Mouse (Mus musculus): Measurements from ENCODE around the gene Ltbp1. TPM values are rescaled to one million over a fixed set of nuclear protein-coding genes. Genes with fewer than 3 reads are reported as not detected.
A peak's percentile ranks its signal among the peaks of the same experiment; 100 is the strongest.

The Ltbp1 gene
- total and polyA plus RNA-seq, 3 experiments = 2.3 to 6.4 (median 2.5) TPM

DNA sequence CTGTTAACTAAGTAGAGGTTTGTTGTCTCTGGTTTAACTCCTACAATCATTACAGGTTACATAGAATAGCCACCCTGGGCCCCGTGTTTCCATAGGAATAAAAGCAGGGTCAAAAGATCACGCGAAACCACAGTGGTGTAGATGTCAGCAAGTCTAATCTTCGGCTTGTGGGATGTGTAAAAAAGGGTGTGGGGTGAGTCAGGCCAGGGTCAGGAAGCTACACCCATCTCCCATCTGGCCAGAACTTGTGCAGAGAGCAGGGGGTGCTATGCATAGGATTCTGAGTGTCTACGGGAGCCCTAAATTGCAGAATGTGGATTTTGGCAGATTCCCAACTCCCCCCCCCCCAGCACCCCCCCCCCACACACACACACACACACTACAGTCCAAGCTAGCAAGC, 432.8 kb downstream of the Ltbp1 start:
- DNase-seq (ENCODE audit: extremely low read depth) = no peak
- Histone ChIP-seq H3K27ac (ENCODE audit: insufficient read depth, low read depth) (peak overlapping the region; percentile 50; the same call in 1 of the 2 replicates), H3K9ac (ENCODE audit: insufficient read depth, low read depth) (peak overlapping the region; percentile 55; the same call in 1 of the 2 replicates), H3K4me3 (replicated peaks in 1 of 3; ENCODE audit: low read depth in 2 of 3, low read length in 2 of 3, poor library complexity in 1 of 3) (no peak overlapping the region), H3K9me3 (replicated peaks; ENCODE audit: low read length) (peaks cover 2% of the 10 kb centered on the region), H3K4me1 (ENCODE audit: control insufficient read depth in 1 of 2, insufficient read depth in 2 of 2) (peaks cover 20 to 56% of the 10 kb centered on the region in 2 experiments), H3K4me2 (ENCODE audit: insufficient read depth, low read depth, poor library complexity, severe bottlenecking) (peak overlapping the region; percentile 98), H3K27me3 (replicated peaks) (no peaks in the 10 kb centered on the region), H3K79me2 (replicated peaks; ENCODE audit: control insufficient read depth, extremely low read depth, insufficient read depth, poor library complexity, severe bottlenecking) (peaks cover 8% of the 10 kb centered on the region), H3K36me3 (replicated peaks in 1 of 2; ENCODE audit: control insufficient read depth in 1 of 2, insufficient read depth in 1 of 2, low read length in 1 of 2) (no peaks in the 10 kb centered on the region)
- 0 out of 2 replicates have a peak, but pooled peaks have one; percentile 8 for TF ChIP-seq BHLHE40 (IDR thresholded peaks at IDR 0.05; ENCODE audit: low read depth, low read length)
- TF ChIP-seq ZMIZ1 (IDR thresholded peaks at IDR 0.05; ENCODE audit: low read depth, low read length) = no peak
- in situ Hi-C loops (cut with MboI; ENCODE audit: low pct_ligation_motif_present, low pct_unique_long_range_greater_than_20kb, low sequenced_read_pairs) = no loop called here
- dilution Hi-C loops (cut with MboI; ENCODE audit: extremely low pct_ligation_motif_present, extremely low pct_unique_long_range_greater_than_20kb, low sequenced_read_pairs) = no loop called here

DNA sequence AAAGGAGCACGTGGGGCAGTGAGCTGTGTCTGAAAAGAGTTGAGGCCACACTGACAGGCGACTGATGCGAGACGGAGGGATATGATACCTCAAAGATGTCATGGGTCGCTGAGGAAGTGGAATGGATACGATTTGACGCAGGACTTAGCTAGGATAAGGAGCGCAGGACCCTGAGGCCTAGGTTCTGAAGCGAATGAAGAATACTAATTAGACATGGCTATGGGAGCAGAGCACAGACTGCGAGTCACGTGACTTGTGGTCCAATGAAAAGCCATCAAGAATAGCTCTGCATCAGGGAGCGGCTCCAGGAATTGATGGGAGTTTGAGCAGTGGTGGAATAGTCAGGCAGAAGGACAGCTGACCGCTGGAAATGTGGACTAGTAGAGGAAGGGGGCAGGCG, 433.7 kb downstream of the Ltbp1 start:
- Histone ChIP-seq H3K9ac (ENCODE audit: insufficient read depth, low read depth) (no peak overlapping the region), H3K9me3 (replicated peaks; ENCODE audit: low read length) (peaks cover 2% of the 10 kb centered on the region), H3K4me3 (replicated peaks in 1 of 3; ENCODE audit: low read depth in 2 of 3, low read length in 2 of 3, poor library complexity in 1 of 3) (no peak overlapping the region), H3K4me1 (ENCODE audit: control insufficient read depth in 1 of 2, insufficient read depth in 2 of 2) (peaks cover 20 to 65% of the 10 kb centered on the region in 2 experiments), H3K79me2 (replicated peaks; ENCODE audit: control insufficient read depth, extremely low read depth, insufficient read depth, poor library complexity, severe bottlenecking) (peaks cover 8% of the 10 kb centered on the region), H3K4me2 (ENCODE audit: insufficient read depth, low read depth, poor library complexity, severe bottlenecking) (no peak overlapping the region), H3K36me3 (replicated peaks in 1 of 2; ENCODE audit: control insufficient read depth in 1 of 2, insufficient read depth in 1 of 2, low read length in 1 of 2) (no peaks in the 10 kb centered on the region), H3K27ac (ENCODE audit: insufficient read depth, low read depth) (peak overlapping the region; percentile 50; the same call in 1 of the 2 replicates), H3K27me3 (replicated peaks) (no peaks in the 10 kb centered on the region)
- in situ Hi-C loops (cut with MboI; ENCODE audit: low pct_ligation_motif_present, low pct_unique_long_range_greater_than_20kb, low sequenced_read_pairs) = no loop called here
- peak; percentile 27; the same call in 1 of the 2 replicates for TF ChIP-seq BHLHE40 (IDR thresholded peaks at IDR 0.05; ENCODE audit: low read depth, low read length)
- TF ChIP-seq USF1 (IDR thresholded peaks at IDR 0.05; ENCODE audit: low read depth, low read length) = peak; percentile 38
- TF ChIP-seq ZMIZ1 (IDR thresholded peaks at IDR 0.05; ENCODE audit: low read depth, low read length) = no peak
- dilution Hi-C loops (cut with MboI; ENCODE audit: extremely low pct_ligation_motif_present, extremely low pct_unique_long_range_greater_than_20kb, low sequenced_read_pairs) = no loop called here
- no peak for DNase-seq (ENCODE audit: extremely low read depth)

DNA sequence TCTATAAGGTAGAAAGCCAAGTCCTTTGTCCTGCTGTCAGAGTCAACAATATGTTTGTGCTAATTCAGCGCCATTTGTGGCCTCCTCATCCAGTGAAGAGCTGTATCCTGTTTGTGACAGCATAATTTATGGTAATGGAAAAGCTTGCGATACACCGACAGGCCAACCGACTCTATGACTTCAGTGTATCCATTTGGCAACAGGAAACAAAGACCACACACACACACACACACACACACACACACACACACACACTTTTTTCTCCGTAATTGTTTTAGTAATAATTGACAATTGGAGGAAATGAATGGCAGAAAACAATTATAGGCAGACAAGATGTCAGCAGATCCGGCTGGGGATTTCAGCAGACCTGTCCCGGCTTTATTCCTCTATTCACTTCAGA, 435.3 kb downstream of the Ltbp1 start:
- dilution Hi-C loops (cut with MboI; ENCODE audit: extremely low pct_ligation_motif_present, extremely low pct_unique_long_range_greater_than_20kb, low sequenced_read_pairs) (no loop called here), in situ Hi-C loops (cut with MboI; ENCODE audit: low pct_ligation_motif_present, low pct_unique_long_range_greater_than_20kb, low sequenced_read_pairs) (no loop called here)
- Histone ChIP-seq H3K27ac (ENCODE audit: insufficient read depth, low read depth) (peak overlapping the region; percentile 25; the same call in 1 of the 2 replicates), H3K79me2 (replicated peaks; ENCODE audit: control insufficient read depth, extremely low read depth, insufficient read depth, poor library complexity, severe bottlenecking) (peaks cover 8% of the 10 kb centered on the region), H3K4me3 (replicated peaks in 1 of 3; ENCODE audit: low read depth in 2 of 3, low read length in 2 of 3, poor library complexity in 1 of 3) (no peak overlapping the region), H3K4me1 (ENCODE audit: control insufficient read depth in 1 of 2, insufficient read depth in 2 of 2) (peaks cover 13 to 65% of the 10 kb centered on the region in 2 experiments), H3K4me2 (ENCODE audit: insufficient read depth, low read depth, poor library complexity, severe bottlenecking) (peak overlapping the region; percentile 87), H3K9me3 (replicated peaks; ENCODE audit: low read length) (peaks cover 4% of the 10 kb centered on the region), H3K27me3 (replicated peaks) (no peaks in the 10 kb centered on the region), H3K9ac (ENCODE audit: insufficient read depth, low read depth) (peak overlapping the region; percentile 60), H3K36me3 (replicated peaks in 1 of 2; ENCODE audit: control insufficient read depth in 1 of 2, insufficient read depth in 1 of 2, low read length in 1 of 2) (no peaks in the 10 kb centered on the region)
- DNase-seq (ENCODE audit: extremely low read depth) = no peak
- TF ChIP-seq MEF2A (IDR thresholded peaks at IDR 0.05; ENCODE audit: borderline replicate concordance, low read depth, low read length) (peak; percentile 43; the same call in 1 of the 2 replicates), E2F4 (IDR thresholded peaks at IDR 0.05; ENCODE audit: insufficient replicate concordance, low read depth, low read length) (no peak)

Measured in CH12.LX (cell line).